Mouse (Mus musculus) subcutaneous adipose tissue, adult 2 months (tissue): ENCODE data around the gene Dnaaf1. TPM values are rescaled to one million over a fixed set of nuclear protein-coding genes. Genes with fewer than 3 reads are reported as not detected.

Source experiments
- polyA plus RNA-seq: library from polyadenylated mRNA; depleted of rRNA; stranded (reverse); fragments of >200 nt; gene quantifications from 2 replicates; pipeline ENCODE4 v1.2.3, GENCODE M21; 2012; ENCODE audit warnings: low replicate concordance; rRNA removed

Gene Dnaaf1
- 0.08 TPM in 1 of 2 replicates, not detected in the other for polyA plus RNA-seq

GRCm38 (mm10) chr8:119574437-119575365 is at the start of gene Dnaaf1, which contains the start of gene Hsdl1:
TSS of gene Dnaaf1 (plus strand) at chr8:119575235.
TSS of gene Hsdl1 (minus strand) at chr8:119575183.

GRCm38 (mm10) chr8:119558603-119559401 is 16.2 kb upstream of the Dnaaf1 start, which contains the start of gene Mbtps1:
TSS of gene Mbtps1 (minus strand) at chr8:119558735.

GRCm38 (mm10) chr8:119604996-119605395 is 30.0 kb downstream of the Dnaaf1 start, which contains the start of gene Taf1c:
TSS of gene Taf1c (minus strand) at chr8:119605222.

GRCm38 (mm10) chr8:119612471-119612870 is 37.4 kb downstream of the Dnaaf1 start, which contains the start of gene Adad2:
TSS of gene Adad2 (plus strand) at chr8:119612747.

GRCm38 (mm10) chr8:119635378-119635777 is 60.3 kb downstream of the Dnaaf1 start, which contains the start of gene Kcng4:
TSS of gene Kcng4 (minus strand) at chr8:119635680.

Other genes with a start within 250 kb of the Dnaaf1 start
- gene Hsbp1, start 230.7 kb upstream of the Dnaaf1 start, polyA plus RNA-seq, result 156 and 188 TPM in 2 replicates
- 38.6 and 54.7 TPM in 2 replicates for gene Mlycd, start 180.4 kb upstream of the Dnaaf1 start, polyA plus RNA-seq
- gene Osgin1, start 141.1 kb upstream of the Dnaaf1 start, polyA plus RNA-seq, result 15.0 and 24.3 TPM in 2 replicates
- 1.8 TPM in 1 of 2 replicates, not detected in the other for gene Necab2, start 128.5 kb upstream of the Dnaaf1 start, polyA plus RNA-seq
- gene Slc38a8, start 73.5 kb upstream of the Dnaaf1 start, polyA plus RNA-seq, result 0.04 and 0.22 TPM in 2 replicates
- gene Mbtps1, start 16.5 kb upstream of the Dnaaf1 start, polyA plus RNA-seq, result 79.2 and 153 TPM in 2 replicates
- gene Hsdl1, start 52 bp upstream of the Dnaaf1 start, polyA plus RNA-seq, result 21.0 and 27.6 TPM in 2 replicates
- 12.3 and 27.2 TPM in 2 replicates for gene Taf1c, start 30.0 kb downstream of the Dnaaf1 start, polyA plus RNA-seq
- not detected in 2 replicates for gene Adad2, start 37.5 kb downstream of the Dnaaf1 start, polyA plus RNA-seq
- 0.79 and 6.6 TPM in 2 replicates for gene Kcng4, start 60.4 kb downstream of the Dnaaf1 start, polyA plus RNA-seq
- 9.6 and 226 TPM in 2 replicates for gene Wfdc1, start 91.1 kb downstream of the Dnaaf1 start, polyA plus RNA-seq
- gene Atp2c2, start 124.8 kb downstream of the Dnaaf1 start, polyA plus RNA-seq, result 0.04 and 1.2 TPM in 2 replicates
- 6.0 and 15.2 TPM in 2 replicates for gene Tldc1, start 203.2 kb downstream of the Dnaaf1 start, polyA plus RNA-seq